Mouse (Mus musculus) erythroblast, embryonic 14.5 days (primary cell): ENCODE data around the gene Fahd1. TPM values are rescaled to one million over a fixed set of nuclear protein-coding genes. Genes with fewer than 3 reads are reported as not detected.
A peak's percentile ranks its signal among the peaks of the same experiment; 100 is the strongest.

Experiments
- H3K27me3 ChIP-seq: 2 replicates; pipeline ENCODE4 v1.6.1; 2012; ENCODE audit warnings: inconsistent platforms; ENCODE audit not compliant: control insufficient read depth
- H3K36me3 ChIP-seq: 2 replicates; pipeline ENCODE4 v1.6.1; 2012; ENCODE audit warnings: mild to moderate bottlenecking, inconsistent platforms; ENCODE audit not compliant: control insufficient read depth
- H3K4me1 ChIP-seq: 2 replicates; pipeline ENCODE4 v1.6.1; 2012; ENCODE audit warnings: inconsistent platforms; ENCODE audit not compliant: control insufficient read depth
- H3K4me3 ChIP-seq: replicated peaks from 2 replicates; pipeline ENCODE3; 2012; ENCODE audit warnings: moderate library complexity, mild to moderate bottlenecking, inconsistent platforms
- H3K9me3 ChIP-seq: 2 replicates; pipeline ENCODE4 v1.6.1; 2012; ENCODE audit warnings: low read length, inconsistent platforms, mixed read lengths; ENCODE audit not compliant: control insufficient read depth
- GATA1 ChIP-seq: IDR thresholded peaks from 2 replicates; pipeline ENCODE4 v1.6.1; 2012; ENCODE audit warnings: low read length, inconsistent platforms, mixed read lengths
- TAL1 ChIP-seq: IDR thresholded peaks from 3 replicates; pipeline ENCODE4 v1.6.1; 2012; ENCODE audit warnings: low read length, inconsistent platforms, mixed read lengths
- polyA plus RNA-seq: library from polyadenylated mRNA; stranded (reverse); fragments of >175 nt; gene quantifications from 2 replicates; pipeline ENCODE4 v1.2.3, GENCODE M21; 2012

The Fahd1 gene
- polyA plus RNA-seq, 1 experiment, result 2.3 TPM

DNA sequence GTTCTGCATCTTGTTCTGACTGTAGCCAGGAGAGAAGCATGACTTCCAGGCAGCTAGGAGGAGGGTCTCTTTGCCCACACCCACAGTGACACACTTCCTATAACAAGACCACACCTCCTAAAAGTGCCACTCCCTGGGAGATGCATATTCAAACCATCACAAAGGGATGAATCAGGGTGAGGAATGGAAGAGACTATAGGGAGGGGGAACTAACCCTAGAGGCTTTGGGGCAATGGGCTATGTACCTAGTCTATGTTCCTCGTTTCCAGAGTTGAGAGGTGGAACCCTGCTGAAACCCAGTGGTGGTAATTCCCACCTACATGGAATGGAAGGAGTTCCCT, 24.2 kb upstream of the Fahd1 start:
- TF ChIP-seq GATA1 (no peak), TAL1 (no peak)

GRCm38 (mm10) chr17:24873695-24874404, 23.7 kb upstream of the Fahd1 start:
- no peaks in the 10 kb centered on the region for H3K9me3 ChIP-seq
- H3K27me3 ChIP-seq, result peaks cover 4% of the 10 kb centered on the region
- no peaks in the 10 kb centered on the region for H3K36me3 ChIP-seq
- TF ChIP-seq GATA1 (no peak), TAL1 (no peak)
- H3K4me3 ChIP-seq, result no peak overlapping the region
- H3K4me1 ChIP-seq, result peaks cover 8% of the 10 kb centered on the region

More for the DNA sequence above, 24.2 kb upstream of the Fahd1 start:
- Histone ChIP-seq H3K4me3 (no peak overlapping the region), H3K9me3 (no peaks in the 10 kb centered on the region), H3K27me3 (peaks cover 3% of the 10 kb centered on the region), H3K4me1 (peaks cover 8% of the 10 kb centered on the region), H3K36me3 (no peaks in the 10 kb centered on the region)

DNA sequence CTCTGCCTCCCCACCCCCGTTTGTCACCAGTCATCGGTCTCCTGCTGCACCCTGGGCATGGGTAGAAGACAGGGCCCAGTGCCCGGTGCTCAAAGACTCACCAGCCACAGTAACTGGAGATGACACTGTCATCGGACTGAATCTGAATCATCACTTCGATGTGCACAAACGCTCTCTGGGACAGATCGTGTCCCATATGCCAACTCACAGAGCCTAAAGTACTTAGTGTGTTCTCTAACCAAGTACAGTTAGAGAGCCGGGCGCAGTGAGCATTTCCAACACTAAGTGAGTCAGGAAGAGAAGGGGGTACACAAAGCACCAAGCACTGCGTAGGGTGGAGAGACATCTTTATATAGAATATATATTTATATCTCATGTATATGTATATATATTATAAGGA, 17.8 kb upstream of the Fahd1 start:
- TF ChIP-seq TAL1 (no peak), GATA1 (no peak)
- peaks cover 1% of the 10 kb centered on the region for H3K4me1 ChIP-seq
- peaks cover 49% of the 10 kb centered on the region for H3K36me3 ChIP-seq

DNA sequence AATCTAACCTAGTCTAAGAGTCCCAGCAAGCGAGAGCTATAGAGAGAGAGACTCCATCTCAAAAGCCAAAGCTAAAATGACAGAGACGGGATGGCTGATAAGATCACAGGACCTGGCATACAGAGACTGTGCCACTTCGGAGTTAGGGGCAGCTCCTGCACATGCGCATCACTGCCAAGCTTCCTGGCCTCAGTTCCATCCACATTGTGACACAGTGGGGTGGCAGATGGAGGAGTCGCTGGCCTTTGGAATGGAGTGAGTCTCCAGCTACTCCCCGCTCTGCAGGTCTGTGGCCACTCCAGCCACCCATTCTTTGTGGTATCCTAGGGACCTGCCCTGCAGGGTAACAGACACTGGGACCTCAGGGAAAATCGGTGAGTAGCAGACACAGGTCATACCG, 15.6 kb upstream of the Fahd1 start, which contains the start of gene Igfals:
Igfals (plus strand) TSS at position 222 of the 400 bp plus-strand sequence.
- peaks cover 70% of the 10 kb centered on the region for H3K36me3 ChIP-seq
- TF ChIP-seq GATA1 (no peak), TAL1 (no peak)
- H3K4me3 ChIP-seq, result no peak within 1 kb of the TSS
- peaks cover 4% of the 10 kb centered on the region; the same call in 1 of the 2 replicates for H3K27me3 ChIP-seq
- no peaks in the 10 kb centered on the region for H3K9me3 ChIP-seq
- H3K4me1 ChIP-seq, result peaks cover 9% of the 10 kb centered on the region

More for the DNA sequence above, 17.8 kb upstream of the Fahd1 start:
- Histone ChIP-seq H3K9me3 (no peaks in the 10 kb centered on the region), H3K27me3 (peaks cover 4% of the 10 kb centered on the region; the same call in 1 of the 2 replicates), H3K4me3 (no peak overlapping the region)

DNA sequence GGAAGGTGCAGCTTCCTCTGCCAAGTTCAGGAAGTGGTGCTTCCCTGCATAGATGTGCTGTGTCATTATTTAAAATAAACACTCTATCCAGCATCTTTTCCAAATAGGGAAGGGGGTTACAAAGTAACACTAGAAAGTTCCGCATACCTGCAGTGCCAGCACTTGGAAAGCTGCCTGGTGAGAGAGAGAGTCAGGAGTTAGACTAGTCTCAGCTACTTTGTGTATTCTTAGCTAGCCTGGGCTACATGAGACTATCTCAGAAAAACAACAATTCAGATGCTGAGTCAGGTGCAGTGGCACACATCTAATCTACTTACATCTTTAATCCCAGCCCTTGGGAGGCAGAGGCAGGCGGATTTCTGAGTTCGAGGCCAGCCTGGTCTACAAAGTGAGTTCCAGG, 11.6 kb upstream of the Fahd1 start:
- Histone ChIP-seq H3K36me3 (peaks cover 96% of the 10 kb centered on the region), H3K27me3 (no peaks in the 10 kb centered on the region), H3K9me3 (no peaks in the 10 kb centered on the region), H3K4me3 (no peak overlapping the region), H3K4me1 (peaks cover 48% of the 10 kb centered on the region)
- TF ChIP-seq GATA1, result no peak
- no peak for TF ChIP-seq TAL1

- H3K4me1 ChIP-seq, result peaks cover 62% of the 10 kb centered on the region
- H3K9me3 ChIP-seq, result no peaks in the 10 kb centered on the region
- TF ChIP-seq GATA1 (no peak), TAL1 (no peak)
- peaks cover 96% of the 10 kb centered on the region for H3K36me3 ChIP-seq
- no peaks in the 10 kb centered on the region for H3K27me3 ChIP-seq
- H3K4me3 ChIP-seq, result peak overlapping the region; percentile 46
Measured at GRCm38 (mm10) chr17:24860076-24860475, 9.9 kb upstream of the Fahd1 start.

GRCm38 (mm10) chr17:24858967-24859366, 8.8 kb upstream of the Fahd1 start:
- Histone ChIP-seq H3K4me3 (peak overlapping the region; percentile 5), H3K9me3 (no peaks in the 10 kb centered on the region), H3K27me3 (no peaks in the 10 kb centered on the region), H3K4me1 (peaks cover 61% of the 10 kb centered on the region), H3K36me3 (peaks cover 96% of the 10 kb centered on the region)
- TF ChIP-seq TAL1 (peak; percentile 85), GATA1 (peak; percentile 43; the same call in 1 of the 2 replicates)

GRCm38 (mm10) chr17:24857831-24858470, 7.8 kb upstream of the Fahd1 start:
- Histone ChIP-seq H3K4me1 (peaks cover 64% of the 10 kb centered on the region), H3K27me3 (no peaks in the 10 kb centered on the region), H3K4me3 (peak overlapping the region; percentile 17), H3K36me3 (peaks cover 96% of the 10 kb centered on the region), H3K9me3 (no peaks in the 10 kb centered on the region)
- no peak for TF ChIP-seq TAL1
- no peak for TF ChIP-seq GATA1

DNA sequence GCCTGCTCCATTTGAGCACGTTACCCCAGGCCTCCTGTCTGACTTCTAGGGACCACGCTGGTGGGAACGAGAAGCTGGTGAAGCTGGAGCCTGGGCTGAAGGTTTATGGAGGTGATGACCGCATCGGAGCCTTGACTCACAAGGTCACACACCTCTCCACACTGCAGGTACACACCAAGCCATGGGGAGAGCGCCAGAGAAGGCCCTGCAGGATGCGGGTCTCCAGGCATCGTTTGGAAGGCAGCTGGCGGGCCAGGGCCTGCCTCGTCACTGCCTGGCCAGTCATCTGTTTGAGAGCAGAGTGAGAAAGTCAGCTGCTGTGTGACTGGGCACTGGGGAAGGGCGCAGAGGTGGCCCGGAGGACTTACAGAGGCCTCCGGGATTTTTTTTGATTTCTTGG, 6.4 kb upstream of the Fahd1 start:
- TF ChIP-seq TAL1 (no peak), GATA1 (no peak)
- no peaks in the 10 kb centered on the region for H3K9me3 ChIP-seq
- H3K4me1 ChIP-seq, result peaks cover 71% of the 10 kb centered on the region
- H3K36me3 ChIP-seq, result peaks cover 90% of the 10 kb centered on the region
- no peaks in the 10 kb centered on the region for H3K27me3 ChIP-seq
- H3K4me3 ChIP-seq, result no peak overlapping the region
